Mouse (Mus musculus) ovary, postnatal 14 days (tissue): ENCODE measurements around the gene Rbpms2.

ENCODE experiments used
- DNase-seq: peaks from one replicate; pipeline ENCODE4 v3.0.0; 2022; ENCODE audit warnings: low spot score

Rbpms2 gene

GRCm38 (mm10) chr9:65629025-65629766, at the start of gene Rbpms2:
Gene Rbpms2, plus strand, starts transcription at chr9:65629648.
- DNase-seq: no peak

DNA sequence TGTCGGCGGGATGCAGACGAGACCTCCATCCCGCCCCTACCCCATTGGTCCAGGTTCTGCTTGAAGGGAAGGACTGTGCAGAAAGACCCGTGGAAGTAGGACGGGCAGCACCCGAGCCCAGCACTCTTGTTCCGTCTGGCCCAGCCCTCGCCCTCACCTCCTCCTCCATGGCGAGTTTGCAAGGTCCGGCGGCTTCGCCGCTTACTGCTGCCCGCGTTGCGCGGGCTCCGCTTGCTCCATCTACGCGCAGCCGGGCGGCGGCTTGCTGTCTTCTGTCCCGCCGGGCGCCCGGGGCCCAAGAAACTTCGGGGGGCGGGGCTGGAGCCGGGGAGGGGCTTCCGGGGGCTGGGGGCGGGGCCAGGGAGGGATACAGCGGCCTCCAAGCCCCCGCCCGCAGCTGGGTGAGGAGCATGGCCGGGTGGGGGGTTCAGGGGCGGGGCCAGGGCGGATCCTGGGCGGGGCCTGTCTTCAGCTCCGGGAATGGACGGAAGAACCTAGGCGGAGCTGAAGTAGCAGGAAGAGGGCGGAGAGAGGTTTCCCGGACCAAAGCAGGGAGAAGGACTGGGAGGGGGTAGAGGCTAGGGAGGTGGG, 49.6 kb upstream of the Rbpms2 start, which contains the start of gene Plekho2:
TSS of gene Plekho2 (minus strand) at position 260 of the 591 bp plus-strand sequence.
- peak; percentile 79 for DNase-seq

DNA sequence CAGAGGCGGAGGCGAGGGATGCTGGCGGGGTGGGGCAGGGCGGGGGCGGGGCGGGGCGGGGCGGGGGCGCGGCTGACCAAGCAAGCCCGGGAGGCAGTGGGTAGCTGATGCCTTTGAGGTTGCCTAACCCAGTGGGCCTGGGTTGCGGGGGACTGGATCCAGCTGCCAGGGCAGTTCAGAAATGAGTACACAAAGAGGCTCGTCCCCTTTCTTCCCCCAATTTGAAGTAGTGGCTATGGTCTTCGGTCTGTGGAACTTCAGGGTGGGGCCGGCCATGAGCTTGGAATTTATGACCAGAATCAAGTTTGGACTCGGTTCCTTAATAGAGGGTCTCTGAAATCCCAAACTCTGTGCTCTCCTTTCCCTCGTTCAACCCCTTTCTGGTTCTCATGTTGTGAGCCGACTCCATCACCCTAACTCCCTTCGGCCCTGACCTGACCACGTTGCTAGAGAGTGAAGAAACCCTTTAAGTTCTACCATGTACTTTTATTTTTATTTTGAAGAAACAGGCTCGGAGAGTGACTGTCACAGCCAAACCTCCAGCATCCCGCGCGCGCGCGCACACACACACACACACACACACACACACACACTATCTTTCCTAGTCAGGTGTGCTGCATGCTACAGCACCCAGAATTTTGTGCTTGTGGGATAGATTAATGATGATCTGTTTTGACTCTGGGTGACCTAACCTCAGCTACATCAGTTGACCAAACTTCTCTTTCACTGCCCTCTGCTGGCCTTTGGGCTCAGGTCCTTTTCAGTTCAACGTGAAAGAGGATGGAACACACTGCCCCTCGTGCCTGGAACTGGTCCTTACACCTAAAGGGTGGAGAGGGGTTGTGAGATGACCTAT, 48.8 kb upstream of the Rbpms2 start:
- peak; percentile 78 for DNase-seq

GRCm38 (mm10) chr9:65583045-65583444, 46.4 kb upstream of the Rbpms2 start:
- DNase-seq: no peak

DNA sequence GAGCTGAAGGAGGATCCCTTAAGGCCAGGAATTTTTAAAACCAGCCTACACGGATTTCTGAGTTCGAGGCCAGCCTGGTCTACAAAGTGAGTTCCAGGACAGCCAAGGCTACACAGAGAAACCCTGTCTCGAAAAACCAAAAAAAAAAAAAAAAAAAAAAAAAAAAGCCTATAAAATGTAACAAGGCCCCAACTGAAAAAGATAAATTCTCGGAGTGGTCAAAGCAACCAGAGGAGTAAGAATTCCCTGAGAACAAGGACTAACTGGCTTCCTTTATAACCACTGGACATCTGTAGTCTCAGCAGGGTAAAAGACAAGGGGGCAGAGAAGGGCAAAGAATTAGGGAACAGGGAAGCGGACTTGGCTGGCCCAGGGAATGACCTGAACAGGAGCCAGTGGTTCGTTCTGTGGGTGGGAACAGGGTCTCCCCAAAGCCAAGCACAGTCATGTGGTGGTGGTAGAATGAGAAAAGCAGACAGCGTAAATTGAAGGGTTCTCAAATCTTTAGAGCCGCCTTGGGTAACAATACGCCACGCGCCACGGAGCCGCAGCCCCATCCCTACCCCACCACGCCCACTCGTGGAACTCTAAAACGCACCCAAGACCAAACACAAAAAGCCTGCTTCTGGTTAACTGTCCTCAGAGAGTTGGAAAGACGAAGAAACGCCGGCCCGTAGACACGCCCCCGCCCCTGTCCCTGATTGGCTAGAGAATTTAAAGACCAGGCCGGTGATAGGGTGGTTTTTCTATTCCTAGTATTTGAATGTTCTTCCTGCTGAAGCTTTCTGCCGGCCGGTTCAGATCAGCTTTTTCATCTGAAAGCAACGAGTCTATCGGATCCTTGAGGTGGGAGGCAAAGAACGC, 42.8 kb upstream of the Rbpms2 start, which contains the start of gene Pif1:
TSS of gene Pif1 (plus strand) at position 755 of the 864 bp plus-strand sequence.
- DNase-seq: peak; percentile 60

- no peak for DNase-seq
Measured at GRCm38 (mm10) chr9:65587270-65587572, 42.2 kb upstream of the Rbpms2 start.

DNA sequence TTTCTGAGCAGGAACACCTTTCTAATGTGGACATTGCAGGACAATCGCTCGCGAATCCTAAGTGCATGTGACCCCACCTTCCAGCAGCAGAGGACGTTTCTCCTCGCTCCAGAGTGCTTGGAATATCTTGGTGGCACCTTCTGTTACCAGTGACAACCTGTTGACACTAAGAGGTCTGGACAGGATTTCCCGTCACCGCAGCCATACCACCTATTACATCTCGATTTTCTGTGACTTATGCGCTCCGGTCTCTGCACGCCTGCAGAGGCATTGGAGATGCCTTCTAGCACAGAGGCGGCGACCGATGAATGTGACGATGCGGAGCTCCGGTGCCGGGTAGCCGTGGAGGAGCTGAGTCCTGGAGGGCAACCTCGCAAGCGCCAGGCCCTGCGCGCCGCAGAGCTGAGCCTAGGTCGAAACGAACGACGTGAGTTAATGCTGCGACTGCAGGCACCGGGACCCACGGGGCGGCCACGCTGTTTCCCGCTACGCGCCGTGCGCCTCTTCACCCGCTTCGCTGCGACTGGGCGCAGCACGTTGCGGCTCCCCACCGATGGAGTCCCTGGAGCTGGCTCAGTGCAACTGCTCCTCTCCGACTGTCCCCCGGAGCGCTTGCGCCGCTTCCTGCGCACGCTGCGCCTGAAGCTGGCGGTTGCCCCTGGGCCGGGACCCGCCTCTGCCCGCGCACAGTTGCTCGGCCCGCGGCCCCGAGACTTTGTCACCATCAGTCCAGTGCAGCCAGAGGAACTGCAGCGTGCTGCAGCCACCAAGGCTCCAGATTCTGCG, 41.7 kb upstream of the Rbpms2 start:
- DNase-seq: no peak

DNA sequence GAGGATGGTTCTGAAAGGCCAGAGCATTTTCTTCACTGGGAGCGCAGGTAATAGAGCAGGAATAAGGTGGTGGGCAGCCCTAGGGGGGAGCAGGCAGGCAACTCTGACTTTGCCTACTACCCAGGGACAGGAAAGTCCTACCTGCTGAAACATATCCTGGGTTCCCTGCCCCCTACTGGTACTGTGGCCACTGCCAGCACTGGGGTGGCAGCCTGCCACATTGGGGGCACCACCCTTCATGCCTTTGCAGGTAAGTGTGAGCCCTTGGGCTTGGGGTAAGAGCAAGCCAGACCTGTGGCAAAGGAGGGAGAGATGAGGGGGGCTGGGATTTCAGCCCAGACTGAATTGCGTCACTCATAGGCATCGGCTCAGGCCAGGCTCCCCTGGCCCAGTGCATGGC, 40.4 kb upstream of the Rbpms2 start:
- no peak for DNase-seq

DNA sequence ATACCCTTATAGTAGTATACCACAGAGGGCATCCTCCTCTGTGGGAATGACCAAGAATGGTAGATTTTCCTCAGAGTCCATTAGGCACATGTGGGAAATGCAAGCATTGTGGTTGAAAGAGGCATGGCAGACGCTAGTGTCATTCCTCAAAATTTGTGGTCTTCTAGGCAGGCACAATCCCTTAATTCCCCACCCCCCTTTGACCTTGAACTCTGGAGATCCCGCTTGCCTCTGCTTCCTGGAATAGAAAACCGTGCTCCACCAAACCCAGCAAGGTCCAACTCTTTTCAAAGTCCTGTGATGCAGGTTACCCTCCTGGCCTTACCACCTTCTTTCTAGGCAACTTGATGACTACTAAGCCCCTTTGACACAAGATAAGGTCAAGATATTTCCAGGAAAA, 36.7 kb upstream of the Rbpms2 start:
- no peak for DNase-seq

GRCm38 (mm10) chr9:65593596-65593995, 35.9 kb upstream of the Rbpms2 start:
- DNase-seq: no peak

- peak; percentile 40 for DNase-seq
Measured at GRCm38 (mm10) chr9:65598765-65599249, 30.6 kb upstream of the Rbpms2 start.

DNA sequence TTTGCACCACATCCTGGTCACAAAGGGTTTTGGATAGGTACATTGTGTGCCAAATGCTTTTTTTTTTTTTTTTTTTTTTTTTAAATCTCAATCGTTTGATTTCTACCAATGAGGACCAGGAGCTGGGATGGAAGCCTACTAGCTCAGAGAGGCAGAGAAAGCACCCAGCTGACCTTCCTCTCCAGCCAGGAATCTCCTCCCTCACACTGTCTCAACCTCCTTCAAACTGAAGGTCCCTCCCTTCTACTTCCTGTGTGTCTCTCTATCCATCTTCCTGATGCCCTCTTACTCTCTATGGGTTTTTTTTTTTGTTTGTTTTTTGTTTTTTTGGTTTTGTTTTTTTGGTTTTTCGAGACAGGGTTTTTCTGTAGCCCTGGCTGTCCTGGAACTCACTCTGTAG, 28.5 kb upstream of the Rbpms2 start:
- no peak for DNase-seq

- DNase-seq: no peak
Measured at GRCm38 (mm10) chr9:65603401-65604102, 25.9 kb upstream of the Rbpms2 start.

GRCm38 (mm10) chr9:65605471-65606136, 23.8 kb upstream of the Rbpms2 start:
- DNase-seq: peak; percentile 60

- no peak for DNase-seq
Measured at GRCm38 (mm10) chr9:65606321-65607109, 22.9 kb upstream of the Rbpms2 start.

- no peak for DNase-seq
Measured at GRCm38 (mm10) chr9:65607120-65607519, 22.3 kb upstream of the Rbpms2 start.

DNA sequence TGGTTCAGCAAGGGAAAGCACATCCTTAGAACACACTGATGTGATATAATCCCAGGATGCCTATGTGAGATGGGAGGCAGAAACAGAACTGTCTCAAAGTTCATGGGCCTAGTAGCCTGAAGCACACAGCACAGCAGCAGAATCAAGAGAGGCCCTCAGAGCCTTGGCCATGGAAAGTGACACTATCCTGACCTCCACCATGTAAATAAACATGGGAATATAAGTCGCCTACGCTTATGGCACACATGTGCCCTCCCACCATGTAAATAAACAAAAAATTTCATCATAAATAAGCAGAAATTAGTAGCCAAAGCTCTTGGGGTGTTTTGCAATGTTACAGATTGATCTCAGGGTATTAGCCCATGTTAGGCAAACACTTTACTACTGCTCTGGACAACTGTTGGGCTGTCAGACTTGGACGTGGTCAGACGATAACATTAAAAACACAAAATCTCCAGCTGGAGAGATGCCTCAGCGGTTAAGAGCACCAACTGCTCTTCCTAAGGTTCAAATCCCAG, 17.4 kb upstream of the Rbpms2 start:
- no peak for DNase-seq

DNA sequence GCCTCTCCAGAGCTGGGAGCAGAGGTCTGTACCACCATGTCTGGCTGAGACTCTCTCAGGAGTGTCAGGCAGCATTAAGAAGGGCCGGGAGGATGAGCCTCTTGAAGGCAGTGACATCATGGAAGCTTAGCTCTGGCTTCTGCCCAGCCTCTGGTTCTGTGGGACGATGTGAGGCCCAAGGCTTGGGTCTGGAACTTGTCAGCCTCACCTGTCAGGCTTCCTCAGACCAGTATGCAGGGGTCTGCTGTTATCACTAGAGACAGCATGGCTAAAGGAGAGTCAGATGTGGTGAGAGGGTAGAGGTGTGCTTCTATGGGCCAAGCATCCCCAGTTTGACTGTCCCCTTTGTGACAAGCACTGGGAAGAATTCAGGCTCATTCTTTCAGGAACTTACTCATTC, 16.4 kb upstream of the Rbpms2 start:
- no peak for DNase-seq

DNA sequence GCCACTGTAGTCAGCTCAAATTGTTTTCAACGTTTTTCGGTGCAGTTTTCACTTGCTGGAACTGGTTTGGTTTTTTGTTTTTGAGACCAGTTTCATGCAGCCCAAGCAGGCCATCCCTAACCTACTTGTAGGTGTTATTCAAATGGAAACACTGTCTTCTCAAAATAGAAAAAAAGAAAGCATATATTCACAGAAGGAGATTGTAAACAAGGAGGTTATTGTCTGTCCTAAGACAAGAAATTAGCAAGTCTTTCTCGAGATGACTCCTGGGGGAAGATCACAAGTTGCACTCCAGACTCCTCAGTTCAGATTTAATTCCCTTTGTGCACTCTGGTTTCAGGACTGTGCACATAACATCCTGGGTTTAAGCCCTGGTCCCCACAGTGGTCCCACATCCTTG, 10.1 kb upstream of the Rbpms2 start:
- DNase-seq: no peak
